Mouse (Mus musculus) testis, postnatal 14 days (tissue): ENCODE data around the gene Tmc3.

ENCODE experiments used
- DNase-seq: peaks from one replicate; pipeline ENCODE4 v3.0.0; 2021; ENCODE audit warnings: low spot score

Gene Tmc3

DNA sequence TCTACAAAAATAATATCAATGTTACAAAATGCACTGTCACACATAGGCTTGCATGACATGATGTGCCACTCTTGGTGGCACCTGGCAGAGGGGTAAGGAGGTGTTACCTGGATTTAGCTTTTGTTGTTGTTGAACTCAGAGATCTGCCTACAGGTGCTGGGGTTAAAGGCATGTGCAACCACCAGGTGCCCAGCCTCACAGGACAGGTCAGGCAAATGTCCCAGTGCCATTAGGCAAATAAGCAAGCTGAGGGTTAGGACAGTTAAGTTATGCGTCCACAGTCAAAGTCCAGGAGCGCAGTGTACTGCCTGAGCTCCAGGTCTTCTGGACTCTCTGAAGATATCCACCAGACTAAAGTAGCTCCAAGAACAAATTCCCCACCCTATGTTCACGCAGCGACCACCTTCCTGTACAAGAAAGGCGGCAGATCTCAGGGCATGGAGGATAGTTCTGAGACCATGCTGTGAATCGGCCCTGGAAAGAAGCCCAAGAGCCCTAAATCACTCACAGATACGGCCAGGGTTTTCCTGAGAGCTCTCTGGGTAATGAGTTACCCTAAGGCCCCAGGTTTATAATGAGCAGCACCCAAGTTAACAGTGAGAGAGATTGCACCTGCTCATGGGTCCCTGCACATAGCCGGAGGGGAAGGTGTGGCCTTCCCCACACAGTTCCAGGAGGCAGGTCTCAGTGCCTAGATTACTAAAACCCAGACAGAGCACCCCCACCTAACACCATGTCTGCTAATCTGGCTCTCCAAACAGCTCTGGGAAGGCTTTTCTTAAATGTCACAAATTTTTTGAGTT is 53.3 kb downstream of the Tmc3 start:
- DNase-seq = no peak

GRCm38 (mm10) chr7:83639084-83639483 is 54.4 kb downstream of the Tmc3 start:
- no peak for DNase-seq

DNA sequence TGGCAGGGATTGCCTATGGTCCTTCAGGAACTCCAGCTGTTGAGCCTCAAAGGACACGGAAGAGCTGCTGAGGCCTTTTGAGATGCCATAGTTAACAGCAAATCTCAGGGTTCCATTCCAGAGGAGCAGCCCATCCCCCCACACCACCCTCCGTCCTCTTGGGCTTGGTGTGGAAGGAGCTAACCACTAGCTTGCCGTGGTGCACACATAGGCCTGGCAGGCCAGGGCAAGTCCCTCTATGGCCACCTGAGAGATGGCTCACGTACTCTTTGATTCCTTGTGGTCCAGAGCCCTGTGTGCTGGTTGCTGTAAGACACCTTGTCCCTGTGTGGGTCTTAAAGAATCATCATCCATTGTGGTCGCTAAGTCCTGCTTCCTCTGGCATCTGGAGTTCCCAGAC is 55.9 kb downstream of the Tmc3 start:
- no peak for DNase-seq

DNA sequence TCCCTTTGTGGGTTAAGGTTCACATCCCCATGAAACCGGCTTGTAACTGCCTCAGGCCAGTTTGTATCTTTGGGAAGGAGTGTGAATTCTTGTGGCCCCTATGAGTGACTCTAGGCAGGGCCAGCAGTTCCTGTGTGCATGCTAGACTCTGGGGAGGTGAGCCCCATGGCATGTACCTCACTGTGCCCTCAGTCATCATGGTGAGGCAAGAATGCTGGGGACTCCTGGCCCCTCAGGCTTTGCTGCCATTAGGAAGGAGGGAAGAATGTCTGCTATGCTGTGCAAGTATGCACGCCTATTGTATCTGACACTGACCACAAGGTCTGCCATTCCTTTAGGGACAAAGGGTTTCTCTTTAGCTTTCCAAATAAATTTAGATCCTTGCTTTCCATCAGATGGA is 56.4 kb downstream of the Tmc3 start:
- no peak for DNase-seq

- DNase-seq = no peak
Measured at GRCm38 (mm10) chr7:83643581-83643980, 58.9 kb downstream of the Tmc3 start.

- DNase-seq = no peak
Measured at GRCm38 (mm10) chr7:83644761-83645160, 60.0 kb downstream of the Tmc3 start.

DNA sequence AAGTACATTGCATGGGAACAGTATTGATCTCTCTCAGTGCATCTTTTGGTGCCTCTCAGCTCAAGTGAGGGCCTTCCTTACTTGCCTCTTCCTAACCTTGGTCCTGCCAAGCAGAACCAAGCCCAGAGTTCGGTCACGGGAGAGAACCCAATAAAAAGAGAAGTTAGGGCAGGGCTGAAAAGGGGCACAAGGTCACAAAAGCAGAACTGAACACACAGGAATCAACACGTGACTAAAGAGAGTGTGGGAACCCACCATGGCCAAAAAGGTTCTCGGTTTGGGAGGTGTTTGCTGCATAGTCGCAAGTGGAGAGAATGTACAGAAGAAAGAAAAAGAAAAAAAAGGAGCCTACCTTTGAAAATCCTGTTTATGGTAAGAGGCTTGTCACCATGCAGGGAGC is 60.7 kb downstream of the Tmc3 start:
- DNase-seq = no peak

DNA sequence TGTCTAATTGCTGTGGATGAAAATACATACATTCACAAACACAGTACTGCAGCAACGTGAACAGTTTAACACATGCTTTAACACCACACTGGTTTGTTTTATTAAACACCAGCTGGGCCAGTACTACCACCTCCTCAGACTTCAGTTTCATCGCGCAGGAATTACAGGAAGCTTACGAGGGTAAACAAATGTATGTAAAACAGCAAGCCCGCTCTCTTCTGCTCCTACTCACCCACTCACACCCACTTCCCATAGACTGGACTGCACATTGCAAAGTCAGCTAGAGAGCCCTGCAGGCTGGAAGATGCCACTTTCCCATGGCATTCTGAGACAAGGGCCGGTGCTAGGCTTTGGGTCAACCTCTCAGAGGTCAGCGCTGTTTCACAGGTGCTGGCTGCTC is 64.1 kb downstream of the Tmc3 start:
- DNase-seq = no peak

GRCm38 (mm10) chr7:83650638-83651037 is 65.9 kb downstream of the Tmc3 start:
- DNase-seq = no peak

DNA sequence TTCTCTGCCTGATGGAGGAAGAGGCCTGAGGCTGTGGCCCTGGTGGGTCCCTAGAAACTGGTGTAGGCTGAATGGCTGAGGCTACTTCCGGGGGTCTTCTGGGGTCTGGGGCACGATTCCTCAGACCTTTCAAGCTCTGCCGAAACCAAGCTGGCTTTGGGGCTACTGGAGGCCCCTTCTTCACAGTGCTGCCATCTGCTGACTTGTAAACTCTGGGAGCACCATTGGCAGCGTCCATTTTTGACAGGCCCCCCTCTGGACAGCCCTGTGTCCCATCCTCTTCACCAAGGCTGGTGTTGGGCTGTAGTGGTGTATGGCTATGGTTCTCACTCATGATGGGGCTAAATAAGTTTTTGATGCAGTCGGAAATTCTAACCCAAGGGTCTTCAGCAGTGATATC is 67.8 kb downstream of the Tmc3 start:
- no peak for DNase-seq

DNA sequence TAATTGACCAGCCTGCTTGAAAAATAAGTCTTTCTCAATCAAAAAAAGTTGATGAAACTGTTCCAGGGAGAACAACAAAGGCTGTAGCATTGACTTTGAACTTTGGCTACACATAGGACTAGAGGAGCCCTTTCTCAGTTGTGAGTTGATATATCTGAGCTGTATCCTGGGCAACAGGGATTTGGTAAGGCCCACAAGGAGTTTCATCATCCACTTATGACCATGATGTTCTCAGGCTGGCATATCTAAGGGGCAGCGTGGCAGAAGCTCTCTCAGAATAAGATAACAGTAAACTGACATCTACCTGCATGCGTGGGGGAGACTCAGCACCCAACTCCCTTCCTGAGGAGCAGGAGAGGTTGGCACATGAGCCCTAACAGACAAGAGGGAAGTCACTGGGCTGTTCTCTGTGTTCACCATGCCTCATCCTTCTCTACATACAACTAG is 68.9 kb downstream of the Tmc3 start:
- DNase-seq = no peak

DNA sequence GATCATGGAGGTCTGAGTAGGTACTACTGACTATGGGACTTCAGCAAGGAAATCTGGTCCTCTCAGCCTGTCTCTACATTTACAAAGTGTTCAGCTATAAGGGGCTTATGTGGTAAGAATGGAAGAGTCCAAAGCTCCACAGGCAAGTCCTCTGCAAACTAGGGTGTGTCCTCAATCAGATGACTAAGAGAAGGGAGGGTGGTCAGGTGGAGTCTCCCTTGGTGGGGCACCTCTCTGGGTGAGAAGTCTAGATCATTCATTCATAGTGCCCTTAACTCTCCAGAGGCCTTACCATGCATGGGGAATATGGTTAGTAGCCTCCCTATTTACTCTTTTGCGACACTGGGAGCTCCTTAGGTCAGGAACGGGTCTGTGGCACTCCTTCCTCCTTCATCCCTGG is 69.5 kb downstream of the Tmc3 start:
- no peak for DNase-seq

- no peak for DNase-seq
Measured at GRCm38 (mm10) chr7:83654938-83655630, 70.4 kb downstream of the Tmc3 start.

DNA sequence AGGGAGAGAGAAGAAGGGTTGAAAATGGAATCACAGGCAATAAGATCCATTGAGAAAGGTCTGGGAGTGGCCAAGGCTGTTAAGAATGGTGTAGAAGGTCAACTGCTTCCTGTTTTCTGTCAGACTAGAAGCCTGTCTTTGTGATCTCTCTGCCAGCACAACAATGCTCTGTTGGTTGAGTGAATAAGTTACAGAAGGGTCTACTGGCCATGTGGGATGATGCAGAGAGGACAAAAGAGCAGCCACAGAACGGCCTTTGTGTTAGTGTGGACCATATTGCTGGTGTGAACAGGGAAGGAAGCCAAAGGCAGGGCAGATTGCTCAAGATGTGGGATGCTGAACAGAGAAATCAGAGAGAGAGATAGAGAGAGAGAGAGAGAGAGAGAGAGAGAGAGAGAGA is 74.0 kb downstream of the Tmc3 start:
- DNase-seq = no peak

- DNase-seq = no peak
Measured at GRCm38 (mm10) chr7:83659159-83660065, 74.7 kb downstream of the Tmc3 start.

DNA sequence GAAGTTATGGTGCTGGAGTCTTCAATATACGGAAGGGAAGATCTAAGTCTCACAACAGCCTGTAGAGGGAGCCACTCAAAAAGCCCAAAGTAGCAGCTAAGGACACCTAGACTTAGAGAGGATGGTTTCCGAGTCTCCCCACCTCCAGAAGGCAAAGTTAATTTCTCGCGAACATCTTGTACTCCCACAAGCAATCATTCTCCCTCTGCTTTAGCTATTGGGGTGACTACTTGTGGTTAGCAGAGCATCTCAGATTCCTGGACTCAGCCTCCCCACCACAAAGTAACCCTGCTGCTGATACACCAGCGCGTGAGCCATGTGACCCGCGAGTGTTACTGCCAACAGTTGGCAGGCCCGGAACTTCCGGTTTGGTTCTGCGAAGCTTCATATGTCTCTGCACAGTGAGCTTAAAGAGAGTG is 75.6 kb downstream of the Tmc3 start:
- DNase-seq = no peak

GRCm38 (mm10) chr7:83661031-83661430 is 76.3 kb downstream of the Tmc3 start:
- no peak for DNase-seq

GRCm38 (mm10) chr7:83661763-83662162 is 77.0 kb downstream of the Tmc3 start:
- DNase-seq = no peak

DNA sequence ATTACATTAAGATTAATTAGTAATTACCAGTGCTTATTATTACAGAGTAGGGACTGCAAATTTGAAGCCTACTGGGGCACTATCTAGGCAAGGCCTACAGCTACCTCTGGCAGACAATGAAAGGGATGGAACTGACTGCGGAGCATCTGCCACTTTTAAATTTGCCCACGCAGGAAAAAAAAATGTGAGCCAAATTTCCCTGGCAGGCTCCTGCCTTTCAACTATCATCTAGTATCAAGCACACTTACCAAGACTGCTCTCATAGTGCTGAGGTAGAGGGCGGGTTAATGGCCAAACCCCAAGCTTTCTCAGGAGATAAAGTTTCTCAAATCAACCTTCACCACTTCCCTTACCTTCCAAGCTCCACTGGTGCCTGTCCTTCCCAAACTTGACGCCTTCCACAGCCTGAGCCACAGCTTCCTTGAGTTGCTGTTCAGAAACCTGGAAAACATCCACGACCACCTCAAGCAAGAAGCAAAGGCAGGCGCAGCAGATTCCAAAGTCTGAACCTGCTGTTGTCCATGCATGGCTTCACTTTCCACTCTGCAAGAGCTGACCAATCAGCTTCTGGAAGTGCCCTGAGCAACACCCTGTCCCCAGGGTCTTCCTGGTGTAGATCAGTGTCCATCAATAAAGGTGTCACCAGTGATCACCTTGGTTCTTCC is 78.1 kb downstream of the Tmc3 start:
- DNase-seq = no peak

DNA sequence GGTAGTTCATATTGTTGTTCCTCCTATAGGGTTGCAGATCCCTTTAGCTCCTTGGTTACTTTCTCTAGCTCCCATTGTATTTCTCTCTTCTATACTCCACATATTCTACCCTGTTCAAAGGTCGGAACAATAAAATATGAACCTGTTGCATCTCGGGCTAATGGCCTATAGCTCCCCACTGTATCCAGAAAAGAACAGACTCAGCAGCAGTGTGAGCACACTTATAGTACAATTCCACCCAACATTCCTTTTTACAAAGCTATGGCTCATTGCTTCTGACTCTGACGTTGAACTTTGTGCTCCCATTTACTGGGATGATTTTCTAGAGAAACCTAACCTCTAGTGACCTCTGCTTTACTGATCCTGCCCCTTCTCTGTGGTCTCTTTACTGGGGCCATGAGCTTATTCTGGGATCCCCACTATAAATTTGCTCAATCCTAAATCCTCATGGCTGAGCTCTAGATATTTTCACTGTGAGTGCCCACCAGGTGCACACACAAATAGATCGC is 81.4 kb downstream of the Tmc3 start:
- DNase-seq = no peak

DNA sequence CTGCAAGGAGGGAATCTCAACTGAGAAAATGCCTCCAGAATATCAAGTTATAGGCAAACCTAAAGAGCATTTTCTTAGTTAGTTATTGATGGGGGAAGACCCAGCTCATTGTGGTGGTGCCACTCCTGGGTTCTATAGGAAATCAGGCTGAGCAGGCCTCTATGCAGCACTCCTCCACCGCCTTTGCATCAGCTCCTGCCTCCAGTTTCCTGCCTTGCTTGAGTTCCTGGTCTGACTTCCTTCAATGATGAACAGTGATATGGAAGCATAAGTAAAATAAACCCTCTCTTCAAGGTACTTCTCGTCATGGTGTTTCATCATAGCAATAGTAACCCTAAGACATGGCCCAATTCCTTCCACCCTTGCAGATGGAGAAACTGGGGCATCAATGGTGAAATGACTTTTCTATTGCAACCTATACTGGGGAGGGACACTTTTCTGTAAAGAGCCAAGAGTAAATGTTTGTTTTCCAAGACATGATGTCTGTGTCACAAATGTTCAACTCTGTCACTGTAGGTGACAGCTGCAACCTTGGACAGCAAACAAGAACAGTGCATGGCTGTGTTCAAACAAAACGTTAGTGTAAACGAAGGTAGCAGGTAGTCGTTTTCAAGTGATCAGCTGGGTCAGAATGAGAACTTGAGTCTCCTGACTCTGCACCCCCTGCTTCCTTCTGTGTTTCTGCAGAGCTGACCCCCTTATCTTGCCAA is 83.4 kb downstream of the Tmc3 start:
- DNase-seq = no peak
